Mouse (Mus musculus) heart, adult 2 months (tissue): ENCODE measurements around the gene Dbndd2.

Experiments
- CTCF ChIP-seq: fragments of 200-600 bp; IDR thresholded peaks from 2 replicates; pipeline ENCODE4 v1.8.1; 2022; ENCODE audit warnings: antibody characterized with exemption, mild to moderate bottlenecking, moderate library complexity
- EP300 ChIP-seq: fragments of 200-500 bp; IDR thresholded peaks from 2 replicates; pipeline ENCODE4 v1.6.1; 2011; ENCODE audit warnings: low read depth, low read length, control low read depth; ENCODE audit not compliant: insufficient read depth

DNA sequence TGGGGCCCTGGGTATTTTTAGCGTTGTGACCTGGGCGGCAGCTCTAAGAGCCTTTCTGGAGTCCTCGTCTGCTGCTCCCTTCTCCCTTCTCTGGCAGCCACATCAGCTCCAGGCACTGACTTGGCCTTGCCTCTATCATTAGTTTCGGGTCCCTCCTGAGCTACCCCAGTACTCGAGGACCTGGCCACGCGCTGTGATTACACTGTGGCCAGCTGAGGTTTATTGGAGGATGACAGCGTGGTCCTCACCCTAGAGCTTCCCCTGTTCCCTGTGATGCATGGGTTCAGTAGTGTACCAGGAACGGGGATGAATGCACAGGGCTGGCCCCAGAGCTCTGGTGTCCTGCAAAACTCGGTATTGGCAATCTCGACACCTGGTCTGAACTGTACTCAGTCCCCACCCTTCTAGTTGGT, 1.2 kb downstream of the Dbndd2 start:
- TF ChIP-seq CTCF, result no peak
- TF ChIP-seq EP300, result no peak
